Mouse (Mus musculus) layer of hippocampus, adult 9-11 months (tissue): ENCODE data around the gene Neurog1.

Source experiments
- DNase-seq: peaks from one replicate; pipeline ENCODE4 v3.0.0; 2022

Gene Neurog1

DNA sequence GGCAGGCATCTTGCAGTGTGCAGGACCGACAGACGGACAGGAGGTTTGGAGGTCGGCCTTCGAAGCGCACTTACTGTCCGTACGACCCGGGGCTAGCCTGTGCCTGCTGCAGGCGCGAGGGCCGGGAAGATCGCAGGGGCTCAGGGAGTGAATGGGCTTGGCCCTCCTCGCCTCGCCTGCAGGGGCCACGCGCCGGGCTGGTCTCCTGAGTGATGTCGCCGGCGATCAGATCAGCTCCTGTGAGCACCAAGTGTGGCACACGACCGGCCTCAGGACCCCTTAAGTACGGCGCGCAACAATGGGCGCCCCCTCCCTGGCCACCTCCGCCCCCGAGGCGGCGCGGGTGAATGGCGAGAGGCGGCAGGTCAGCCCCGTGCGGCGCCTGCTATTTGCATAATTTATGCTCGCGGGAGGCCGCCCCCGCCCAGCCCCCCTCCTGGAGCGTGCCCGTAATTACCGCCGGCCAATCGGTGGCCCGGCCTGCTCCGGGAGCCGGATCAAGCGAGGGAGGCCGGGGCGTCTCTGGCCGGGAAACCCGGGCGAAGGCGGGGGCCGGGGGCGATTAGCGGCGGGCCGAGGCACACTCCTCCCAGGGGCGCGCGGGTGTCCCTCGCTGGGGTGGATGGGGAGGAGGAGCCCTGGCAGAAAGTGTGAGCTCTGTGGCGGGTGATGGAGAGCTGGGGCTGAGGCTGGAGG, at the start of gene Neurog1:
TSS of gene Neurog1 (minus strand) at position 240 of the 696 bp plus-strand sequence.
- DNase-seq: peak; percentile 20

DNA sequence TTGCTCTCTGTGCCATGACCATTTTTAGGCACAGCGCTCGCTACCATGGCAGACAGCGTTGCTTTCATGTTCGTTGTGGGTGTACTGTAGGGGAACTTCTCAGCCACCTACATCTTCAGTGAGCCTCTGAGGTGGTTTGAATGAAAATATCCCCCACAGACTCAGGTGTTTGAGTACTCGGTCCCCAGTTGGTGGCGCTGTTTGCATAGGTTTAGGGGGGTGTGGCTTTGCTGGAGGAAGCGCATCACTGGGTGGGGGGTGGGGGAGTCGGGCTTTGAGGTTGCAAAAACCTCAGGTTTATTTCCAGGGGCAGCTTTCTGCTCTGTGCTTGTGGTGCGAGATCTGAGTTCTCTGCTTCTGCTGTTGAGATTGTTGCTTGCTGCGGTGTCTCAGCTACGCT, 47.4 kb upstream of the Neurog1 start:
- DNase-seq: no peak

DNA sequence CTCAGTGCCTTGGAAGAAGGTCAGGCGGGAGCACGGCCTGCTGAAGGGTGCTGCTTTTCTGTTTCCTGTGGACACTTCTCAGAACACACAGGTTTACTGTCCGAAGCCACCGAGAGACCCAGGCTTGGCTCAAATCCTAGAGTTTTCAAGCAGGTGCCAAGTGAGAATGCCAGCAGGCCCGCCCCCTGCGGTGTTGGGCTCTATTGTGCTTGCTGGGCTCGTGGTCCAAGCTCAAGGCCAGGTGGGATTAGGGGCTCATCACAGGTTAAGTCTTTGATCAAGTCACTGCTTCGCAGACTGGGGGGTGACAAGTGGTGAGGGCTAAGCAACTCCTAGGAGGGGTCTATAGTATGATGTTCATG, 44.7 kb upstream of the Neurog1 start:
- no peak for DNase-seq

DNA sequence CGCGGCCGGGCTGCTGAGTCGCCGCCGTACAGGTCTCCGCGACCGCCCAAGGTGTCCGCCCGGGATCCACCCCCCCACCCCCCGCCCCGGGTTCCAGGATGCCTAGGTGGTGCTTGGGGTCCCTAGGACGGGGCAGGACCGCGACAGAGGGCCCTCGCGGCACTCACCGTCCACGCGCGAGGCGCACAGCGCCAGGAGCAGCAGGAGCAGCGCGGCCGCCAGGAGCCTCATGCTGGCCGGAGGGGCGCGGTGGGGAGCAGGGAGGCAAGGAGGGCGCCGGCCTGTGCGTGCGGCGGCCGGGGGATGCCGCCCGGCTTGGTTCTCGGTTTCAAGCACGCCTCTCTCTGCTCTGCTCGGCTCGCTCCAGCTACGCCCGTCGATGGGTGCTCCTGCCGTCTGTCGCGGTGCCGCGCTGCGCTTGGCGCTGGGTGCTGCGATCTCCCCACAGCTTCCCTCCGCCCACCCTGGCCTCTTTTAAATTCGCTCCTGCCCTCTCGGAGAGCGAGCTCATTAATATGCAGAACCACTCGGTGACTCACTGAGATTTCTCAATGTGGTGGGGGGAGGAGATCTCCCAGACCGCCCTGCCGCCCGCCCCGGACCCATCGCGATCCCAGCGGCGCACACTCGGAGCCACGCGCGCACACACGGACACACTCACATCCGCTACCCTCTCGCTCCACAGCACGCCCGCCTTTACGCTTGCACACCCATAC, 44.1 kb upstream of the Neurog1 start, which contains the start of gene Cxcl14:
TSS of gene Cxcl14 (minus strand) at position 609 of the 716 bp plus-strand sequence.
- peak; percentile 60 for DNase-seq

DNA sequence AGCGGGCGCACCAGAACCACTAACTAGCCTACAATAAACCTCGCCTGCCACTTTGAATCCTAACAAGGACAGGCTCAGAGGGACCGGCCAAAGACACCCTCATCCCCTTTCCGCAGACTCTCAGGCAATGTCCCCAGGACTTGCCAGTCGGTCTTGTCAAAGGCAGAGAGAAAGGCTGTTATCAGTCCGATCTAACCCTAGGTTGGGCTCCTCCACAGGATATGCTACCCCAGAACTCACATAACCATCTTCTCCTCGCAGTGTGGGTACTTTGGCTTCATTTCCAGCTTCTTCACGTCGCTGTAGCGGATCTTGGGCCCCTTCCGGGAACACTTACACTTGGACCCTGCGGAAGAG, 43.6 kb upstream of the Neurog1 start:
- DNase-seq: no peak

DNA sequence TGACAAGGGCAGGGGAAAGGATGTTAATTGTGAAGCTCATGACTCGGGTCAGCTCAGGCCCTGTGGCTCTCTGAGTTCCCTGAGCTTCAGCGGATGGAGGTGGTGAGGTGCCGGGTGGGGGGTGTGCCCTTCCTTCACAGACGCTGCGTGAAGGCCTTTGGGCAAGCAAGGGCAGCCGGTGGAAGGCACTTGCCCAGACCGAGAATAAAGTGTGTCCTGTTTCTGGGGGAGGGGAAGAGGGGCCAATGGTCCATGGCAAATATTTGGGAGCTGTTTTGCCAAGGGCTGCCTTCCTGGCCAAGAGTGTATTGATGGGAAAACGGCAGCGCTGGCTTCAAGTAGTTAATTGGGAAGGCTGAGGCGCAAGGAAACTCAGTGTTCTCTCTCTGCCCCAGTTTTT, 42.9 kb upstream of the Neurog1 start:
- peak; percentile 45 for DNase-seq

DNA sequence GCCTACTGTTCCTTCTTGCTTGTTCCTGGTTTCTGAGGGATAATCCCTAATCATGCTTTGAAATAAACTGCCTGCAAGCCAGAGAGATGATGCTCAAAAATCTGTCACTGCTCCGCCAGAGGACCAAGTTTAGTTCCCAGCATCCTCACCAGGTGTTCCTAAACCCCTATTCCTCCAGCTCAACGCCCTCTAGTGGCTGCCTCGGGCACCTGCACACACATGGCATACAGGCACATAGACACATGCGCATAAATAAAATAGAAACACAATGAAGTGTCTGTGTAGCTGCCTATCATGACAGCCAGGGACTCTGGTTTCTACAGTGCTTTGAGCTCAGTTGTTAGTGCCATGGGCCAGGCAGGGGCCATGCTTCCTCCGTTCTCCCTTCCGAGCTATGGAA, 38.0 kb upstream of the Neurog1 start:
- DNase-seq: no peak

DNA sequence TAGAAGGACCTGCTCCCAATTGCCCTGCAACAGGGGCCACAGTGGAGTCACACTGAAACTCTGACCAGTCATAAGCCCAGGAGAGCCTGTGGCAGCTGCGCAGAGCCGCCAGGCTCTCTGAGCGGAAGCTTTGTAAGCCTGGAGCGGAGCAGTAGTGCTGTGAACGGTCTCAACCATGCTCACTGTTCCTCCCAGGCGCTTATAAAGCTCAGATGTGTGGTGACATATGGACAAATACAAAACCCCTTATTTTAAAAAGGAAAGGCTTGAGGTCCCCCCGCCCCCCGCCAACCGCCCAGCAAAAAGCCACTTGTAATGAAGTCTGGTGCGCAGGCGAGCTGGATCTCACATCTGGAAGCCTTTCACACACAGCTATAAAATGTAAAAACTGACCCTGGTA, 37.3 kb upstream of the Neurog1 start:
- no peak for DNase-seq

DNA sequence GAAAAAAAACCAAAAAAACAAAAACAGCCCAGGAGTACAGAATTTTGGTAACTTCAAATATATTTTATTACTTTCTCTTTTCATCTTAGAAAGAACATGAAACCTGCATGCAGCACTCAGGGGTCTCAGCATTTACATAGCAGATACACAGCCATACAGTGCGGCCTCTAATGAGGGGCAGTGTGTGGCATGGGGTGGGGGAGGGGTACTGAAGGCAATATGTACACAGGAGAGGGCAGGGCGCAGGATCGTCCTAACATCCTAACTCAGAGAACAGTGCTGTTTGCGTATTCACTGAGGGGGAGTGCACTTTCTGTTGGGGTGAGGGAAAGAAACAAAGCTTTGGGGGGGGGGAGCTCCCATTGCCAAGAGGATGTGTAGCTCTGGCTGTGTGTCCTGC, 36.6 kb upstream of the Neurog1 start:
- DNase-seq: no peak

DNA sequence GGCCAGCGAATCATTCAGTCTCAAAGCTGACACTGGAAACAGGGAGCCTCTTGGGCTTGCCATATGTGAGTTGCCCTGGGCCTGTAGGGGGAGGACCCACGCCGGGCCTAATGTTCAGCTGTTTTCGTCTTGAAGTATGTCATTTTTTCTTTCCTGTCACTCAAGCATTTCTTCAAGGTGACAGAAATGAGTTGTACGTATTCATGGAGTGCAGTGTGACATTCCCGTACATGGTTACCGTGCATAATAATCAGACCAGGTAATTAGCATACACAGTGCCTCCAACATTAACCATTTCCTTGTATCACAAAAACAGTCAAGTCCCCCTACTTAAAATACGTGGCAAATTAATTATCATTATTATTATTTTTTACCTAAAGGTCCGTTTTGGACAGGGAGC, 35.1 kb upstream of the Neurog1 start:
- no peak for DNase-seq

DNA sequence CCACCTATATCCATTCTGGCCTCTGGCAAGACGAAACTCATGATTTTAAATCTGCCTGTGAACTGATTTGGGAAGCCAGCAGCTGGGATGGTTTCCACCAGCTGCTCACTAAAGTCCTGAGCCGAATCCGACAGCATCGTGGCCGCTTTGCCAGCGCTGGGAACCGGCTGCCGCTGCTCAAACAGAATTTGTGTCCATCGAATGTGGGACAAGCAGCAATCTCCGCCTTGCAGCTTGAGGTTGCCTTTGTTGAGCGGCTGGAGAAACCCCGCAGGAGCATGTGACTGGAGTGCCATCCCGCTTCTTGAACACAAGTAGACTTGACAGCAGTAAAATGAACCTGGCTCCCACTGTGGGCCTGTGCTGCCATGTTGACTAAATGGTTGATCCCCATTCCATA, 31.4 kb upstream of the Neurog1 start:
- no peak for DNase-seq

DNA sequence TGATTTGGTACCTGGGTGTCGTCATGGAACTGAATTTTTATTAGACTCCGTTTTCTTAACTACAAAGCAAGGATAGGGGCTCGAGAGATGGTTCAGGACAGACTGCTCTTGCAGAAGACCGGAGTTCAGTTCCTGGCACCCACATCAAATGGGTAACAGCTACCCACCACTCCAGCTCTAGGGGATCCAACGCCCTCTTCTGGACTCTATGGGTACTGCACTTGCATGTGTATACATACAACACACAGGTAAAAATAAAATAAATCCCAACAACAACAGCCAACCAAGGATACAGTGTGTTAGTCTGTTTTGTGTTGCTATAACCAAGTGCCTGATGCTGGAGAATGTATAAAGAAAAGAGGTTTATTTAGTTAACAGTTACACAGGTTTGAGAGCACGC, 28.4 kb upstream of the Neurog1 start:
- no peak for DNase-seq

DNA sequence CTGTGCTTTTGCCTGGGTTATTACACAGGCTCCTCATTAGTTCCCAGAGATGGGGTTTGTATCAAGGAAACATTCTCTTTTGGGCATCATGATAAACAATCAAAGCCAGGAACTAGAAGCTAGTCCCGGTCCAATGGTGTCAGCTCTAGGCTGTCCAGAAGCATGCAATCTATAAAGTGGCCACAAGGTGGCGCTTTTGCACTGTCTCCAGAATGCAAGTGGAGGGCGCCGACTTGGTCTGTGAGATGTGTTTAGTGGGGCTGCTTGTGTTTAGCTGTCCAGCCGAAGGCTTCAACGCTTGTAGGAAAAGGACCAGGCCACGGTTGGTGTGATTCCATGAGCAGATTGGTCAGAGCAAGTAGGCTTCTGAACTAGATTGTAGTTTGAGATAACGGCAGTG, 27.5 kb upstream of the Neurog1 start:
- DNase-seq: peak; percentile 70

DNA sequence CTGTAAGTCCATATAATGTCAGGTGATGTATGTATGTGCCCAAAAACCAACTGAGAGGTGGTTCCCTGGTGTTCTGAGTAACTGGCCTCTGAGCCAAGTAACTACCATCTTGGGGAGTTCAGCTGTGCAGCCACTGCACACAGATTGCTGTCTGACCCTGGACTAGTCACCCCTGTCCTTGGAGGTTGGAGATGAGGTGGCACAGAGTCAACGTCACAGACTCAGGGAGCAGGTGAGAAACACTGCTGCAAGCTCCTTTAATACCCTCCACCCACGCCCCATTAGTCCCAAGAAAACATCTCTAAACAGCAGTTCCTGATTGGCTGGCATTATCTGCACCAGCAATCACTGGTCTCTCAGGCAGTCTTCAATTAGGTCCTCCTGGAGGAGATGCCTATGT, 23.2 kb upstream of the Neurog1 start:
- DNase-seq: no peak

DNA sequence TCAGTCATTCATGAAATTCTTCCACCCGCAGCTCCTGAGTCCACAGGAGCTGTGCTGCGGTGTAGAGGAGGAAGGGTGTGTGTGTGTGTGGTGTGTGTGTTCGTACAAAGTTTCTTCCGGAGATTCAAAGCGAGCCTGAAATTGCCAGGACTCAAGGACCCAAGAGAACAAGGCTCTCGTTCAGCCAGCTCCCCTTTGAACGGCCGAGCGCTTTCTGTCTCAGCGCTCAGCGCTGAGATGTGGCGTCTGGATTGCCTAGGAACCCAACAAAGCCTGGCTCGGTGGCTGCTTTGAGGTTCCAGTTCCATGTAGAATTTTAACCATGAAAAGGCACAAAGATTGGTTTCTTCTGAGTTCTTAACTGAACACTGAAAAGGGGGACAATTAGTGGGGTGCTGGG, 18.2 kb upstream of the Neurog1 start:
- peak; percentile 57 for DNase-seq

DNA sequence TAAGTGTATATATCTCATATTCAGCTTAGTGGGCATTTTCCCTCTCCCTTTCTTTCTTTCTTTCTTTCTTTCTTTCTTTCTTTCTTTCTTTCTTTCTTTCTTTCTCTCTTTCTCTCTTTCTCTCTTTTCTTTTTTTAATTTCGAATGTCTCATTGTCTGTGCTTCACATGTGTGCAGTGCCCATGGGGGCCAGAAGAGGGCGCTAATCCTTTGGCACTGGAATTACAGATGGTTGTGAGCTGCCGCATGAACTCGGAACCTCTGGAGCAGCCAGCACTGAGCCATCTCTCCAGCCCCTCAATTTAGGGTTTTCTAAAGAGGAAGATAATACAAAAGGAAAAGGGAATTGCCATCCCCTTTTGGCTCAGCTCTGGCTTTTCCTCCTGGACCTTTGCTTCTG, 15.4 kb upstream of the Neurog1 start:
- DNase-seq: no peak

DNA sequence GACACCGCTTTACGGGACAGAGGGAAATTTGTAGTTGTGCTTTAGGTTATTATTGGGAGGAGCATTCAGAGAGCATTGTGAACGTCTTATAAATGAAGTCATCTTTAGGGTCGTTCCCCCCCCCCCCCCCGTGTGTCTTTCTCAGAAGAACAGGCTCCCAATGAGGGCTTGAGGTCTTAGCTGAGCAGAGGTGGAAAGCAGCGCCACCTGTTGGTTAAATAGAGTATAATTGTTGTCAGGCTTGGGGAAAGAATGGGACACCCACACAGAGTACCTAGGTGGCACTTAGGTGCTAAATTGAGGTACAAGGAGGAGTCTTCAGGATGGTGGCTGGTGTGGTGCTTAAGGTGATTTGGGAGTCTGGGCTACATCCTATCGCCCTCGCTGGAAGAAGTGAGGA, 14.5 kb upstream of the Neurog1 start:
- DNase-seq: peak; percentile 30

DNA sequence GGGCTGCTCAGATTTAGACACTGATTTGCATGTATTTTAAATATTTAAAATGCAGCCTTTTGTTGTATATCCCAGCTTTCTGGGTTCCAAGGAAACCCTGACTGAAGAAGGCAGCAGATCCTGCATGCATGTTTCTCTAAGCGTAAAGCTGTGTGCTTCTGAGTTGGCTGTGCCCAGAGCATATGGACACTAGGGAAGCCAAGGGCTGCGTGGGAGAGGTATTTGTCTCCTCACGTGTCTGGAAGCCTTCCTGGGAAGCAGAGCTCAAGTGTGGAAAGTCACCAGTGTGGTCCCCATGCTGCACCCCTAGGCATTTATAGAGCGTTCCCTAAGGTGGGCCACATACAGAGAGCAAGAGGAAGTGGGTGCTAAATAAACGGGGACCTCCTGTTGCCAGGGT, 13.7 kb upstream of the Neurog1 start:
- DNase-seq: peak; percentile 84

DNA sequence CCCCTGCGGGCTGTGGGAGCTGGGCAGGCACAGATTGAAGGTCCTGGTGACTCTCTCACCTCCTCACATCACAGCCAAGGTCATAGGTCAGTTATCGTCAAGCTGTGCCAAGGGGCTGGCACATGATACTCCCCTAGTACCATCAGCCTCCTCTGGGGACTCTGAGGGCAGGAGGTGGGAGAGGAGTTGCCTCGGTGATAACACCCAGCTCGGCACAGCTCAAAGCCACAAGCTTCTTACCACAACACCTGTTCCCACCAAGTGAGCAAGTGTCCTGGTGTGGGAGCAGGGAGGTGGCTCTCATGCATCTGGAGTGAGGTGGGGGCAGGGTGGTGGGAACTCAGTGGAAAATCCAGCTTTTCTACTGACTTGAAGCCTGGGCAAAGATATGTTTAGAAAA, 10.3 kb upstream of the Neurog1 start:
- no peak for DNase-seq

DNA sequence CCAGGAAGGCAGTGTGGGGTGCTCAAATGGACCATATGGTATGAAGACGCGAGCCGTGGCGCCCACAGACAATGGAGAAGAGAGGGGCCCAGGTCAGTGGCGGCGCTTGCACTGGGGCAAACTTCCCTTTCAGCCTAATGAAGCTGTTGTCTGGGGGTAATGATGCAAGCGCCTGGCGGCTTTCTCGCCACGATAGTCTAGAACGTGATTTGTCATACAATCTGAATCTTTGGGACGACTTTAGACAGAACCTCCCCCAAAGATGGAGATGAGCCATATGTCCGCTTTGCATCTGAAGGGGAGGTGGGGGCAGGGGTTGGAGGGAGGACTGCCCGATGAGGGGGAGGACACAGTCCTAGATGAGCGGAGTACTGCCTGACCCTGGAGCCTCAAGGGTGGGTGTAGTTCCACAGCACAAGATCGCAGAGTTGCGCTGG, 8.4 kb upstream of the Neurog1 start:
- DNase-seq: no peak

DNA sequence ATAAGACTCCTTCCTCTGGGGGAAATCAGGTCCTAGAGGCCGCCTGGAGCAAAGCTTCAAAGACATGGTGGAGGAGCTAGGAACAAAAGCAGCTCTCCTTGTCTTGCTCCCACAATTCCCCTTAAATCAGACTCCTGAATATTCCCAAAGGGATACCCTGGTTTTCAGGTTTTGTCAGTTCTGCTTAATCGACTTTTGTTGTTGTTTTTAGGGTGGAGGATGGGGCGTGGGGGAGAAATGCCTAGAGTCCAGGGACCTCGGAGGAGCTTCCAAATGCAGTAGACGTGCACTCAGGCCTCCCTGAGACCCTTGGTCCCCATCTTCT, 7.9 kb upstream of the Neurog1 start:
- DNase-seq: no peak

DNA sequence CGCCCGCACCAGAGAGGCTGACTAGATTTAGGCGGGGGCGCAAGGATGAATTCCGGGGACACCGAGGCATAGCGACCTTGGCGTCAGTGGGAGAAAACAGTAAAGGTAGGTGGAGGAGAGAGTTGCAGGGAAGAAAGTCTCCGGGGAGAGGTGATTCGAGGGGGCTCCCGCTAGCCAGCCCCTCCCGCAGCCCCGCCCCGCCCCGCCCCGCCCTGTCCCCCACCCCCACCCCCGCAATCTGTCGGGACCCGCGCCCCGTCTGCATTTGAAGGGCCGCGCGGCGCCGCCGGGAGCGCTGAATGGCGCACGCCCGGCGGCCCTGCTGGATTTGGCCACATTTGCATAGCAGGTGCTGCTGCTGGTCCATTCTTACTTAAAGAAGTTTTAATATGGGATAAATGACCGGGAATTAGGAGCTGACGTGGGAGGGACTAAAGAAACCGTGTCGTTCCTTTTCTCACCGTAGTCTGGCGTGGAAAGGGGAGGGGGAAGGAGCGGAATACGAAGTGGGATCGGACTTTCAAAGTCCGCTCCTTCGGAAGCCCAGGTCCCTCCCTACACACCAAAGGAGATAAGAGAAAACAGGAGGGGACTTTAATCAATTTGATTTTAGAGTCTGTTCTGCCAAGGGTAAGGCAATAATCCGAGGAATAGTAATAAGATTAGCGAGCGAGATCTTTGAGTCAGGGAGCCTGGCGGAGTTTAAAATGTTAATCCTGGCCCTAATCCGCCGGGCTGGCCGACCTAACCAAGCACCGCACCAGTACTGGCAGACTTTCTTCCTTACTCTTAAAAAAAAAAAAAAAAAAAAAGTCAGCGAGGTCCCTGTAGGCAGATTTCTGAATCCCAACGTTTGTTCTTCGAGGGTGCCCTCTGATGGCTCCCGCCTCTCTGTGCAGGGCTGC, 7.3 kb upstream of the Neurog1 start:
- no peak for DNase-seq

DNA sequence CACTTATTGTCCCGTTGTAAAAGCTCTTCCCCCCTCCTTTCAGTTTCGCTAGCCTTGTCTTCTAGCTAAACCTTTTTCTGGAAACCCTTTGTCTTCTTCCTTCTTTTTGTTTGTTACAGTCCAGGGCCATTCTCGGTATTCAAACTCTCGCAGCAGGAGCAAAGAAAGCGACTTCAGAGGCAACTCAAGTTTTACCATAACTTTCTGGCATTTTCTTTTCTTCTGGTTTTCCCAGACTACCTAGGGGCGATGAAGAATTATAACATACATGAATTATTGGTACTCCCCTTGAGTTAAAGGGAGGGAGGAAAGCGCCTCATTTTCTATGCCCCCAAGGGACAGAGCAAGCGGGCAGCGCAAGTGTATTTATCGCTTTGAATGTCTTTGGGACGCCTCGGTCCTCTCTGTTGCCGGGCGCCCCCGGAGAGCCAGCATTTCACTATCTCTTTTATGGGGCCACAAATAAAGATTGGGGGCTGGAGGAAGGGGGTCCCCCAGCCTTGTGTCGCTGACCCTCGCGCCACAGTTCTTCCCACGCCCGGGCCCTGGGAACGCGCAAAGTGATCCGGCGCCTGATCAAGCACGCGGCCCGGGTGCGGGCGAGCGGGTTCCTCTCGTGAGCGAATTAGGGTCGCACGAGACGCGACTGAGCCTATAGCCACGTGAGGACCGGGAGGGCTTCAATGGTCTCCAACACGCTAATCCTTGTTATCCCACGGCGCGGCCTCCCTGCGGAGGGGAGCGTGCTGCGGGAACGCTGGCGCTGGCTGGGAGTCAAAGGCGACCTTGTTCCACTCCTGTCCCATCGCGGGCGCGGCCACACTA, 6.4 kb upstream of the Neurog1 start:
- no peak for DNase-seq
